Mouse (Mus musculus) v-Abl transformed pro-B cells (cell line): Measurements from ENCODE around the gene Rfx3.

Source experiments
- in situ Hi-C, 2 experiments: fragments of 400-800 bp; cut with MboI; formaldehyde crosslinking; loops; one replicate each; pipeline ENCODE4 v1.15.1; 2025; ENCODE audit not compliant: unreplicated experiment in 2 of 2

Gene Rfx3

DNA sequence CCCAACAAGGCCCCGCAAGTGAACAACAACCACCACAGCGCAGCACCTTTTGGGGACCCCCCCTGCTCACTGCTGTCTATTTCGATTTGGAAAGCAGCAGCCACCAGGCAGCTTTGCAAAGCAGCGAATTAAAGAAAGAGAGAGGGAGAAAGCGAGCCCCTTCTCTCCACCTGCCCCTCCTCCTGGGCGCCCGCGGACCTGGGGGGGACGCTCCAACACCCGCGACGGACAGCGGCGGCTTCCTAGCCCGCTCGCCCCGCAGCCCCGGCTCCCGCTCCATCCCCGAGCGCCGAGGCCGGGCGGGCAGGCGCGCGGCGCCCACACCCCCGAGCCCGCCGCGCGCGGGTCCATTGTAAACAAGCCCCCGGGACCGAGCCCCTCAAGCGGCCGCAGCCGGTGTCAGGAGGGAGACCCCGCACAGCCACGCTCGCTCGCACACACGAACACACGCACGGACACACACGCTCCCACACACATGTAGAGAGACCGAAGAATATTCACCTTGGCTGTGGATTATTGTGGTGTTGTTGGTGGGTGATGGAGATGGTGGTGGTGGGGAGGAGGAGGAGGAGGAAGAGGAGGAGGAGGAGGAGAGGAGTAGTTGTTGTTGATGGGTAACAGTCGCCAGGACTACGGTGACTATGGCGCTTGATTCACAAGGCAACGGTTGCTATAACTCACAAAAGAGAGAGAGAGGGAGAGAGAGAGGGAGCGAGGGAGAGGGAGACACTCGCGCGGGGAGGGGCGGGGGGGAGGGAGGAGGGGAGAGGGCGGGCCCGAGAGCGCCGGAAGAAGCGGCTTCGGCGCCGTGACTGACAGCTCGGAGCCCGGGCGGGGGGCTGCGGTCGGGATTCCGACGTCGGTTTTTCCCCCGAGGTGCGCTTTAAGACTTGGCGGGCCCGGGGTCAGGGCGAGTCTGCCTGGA lies at the start of gene Rfx3:
Rfx3 (minus strand) TSS at position 696 of the 925 bp plus-strand sequence.
- in situ Hi-C loops = loop anchor here (10.0 to 25.0 kb wide), 7 partner anchors 573 to 1802 kb away; partner anchors contain the start of genes 9930021J03Rik (in 1 of the 2), Ak3 (in 1 of the 2), Pum3 (in 1 of the 2) and Ranbp6 (in 1 of the 2)

DNA sequence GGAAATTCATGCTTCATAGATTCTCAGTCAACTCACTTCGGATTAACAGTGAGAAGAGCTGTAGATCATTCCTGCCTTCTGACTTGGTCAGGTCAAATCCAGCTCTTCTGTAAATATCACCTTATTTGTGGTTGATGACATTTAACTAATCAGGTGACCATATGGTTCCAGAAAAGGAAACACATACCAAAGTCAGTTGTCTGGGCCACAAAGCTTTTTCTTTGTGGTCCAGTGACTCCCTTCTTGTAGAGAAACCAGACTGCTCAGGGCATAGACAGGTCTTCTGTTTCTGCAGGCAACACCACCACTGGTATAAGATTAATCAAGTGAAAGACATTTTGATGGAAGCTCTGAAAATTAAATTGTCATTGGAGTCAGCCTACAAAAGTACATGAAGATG lies 41.1 kb upstream of the Rfx3 start:
- in situ Hi-C loops = no loop called here

DNA sequence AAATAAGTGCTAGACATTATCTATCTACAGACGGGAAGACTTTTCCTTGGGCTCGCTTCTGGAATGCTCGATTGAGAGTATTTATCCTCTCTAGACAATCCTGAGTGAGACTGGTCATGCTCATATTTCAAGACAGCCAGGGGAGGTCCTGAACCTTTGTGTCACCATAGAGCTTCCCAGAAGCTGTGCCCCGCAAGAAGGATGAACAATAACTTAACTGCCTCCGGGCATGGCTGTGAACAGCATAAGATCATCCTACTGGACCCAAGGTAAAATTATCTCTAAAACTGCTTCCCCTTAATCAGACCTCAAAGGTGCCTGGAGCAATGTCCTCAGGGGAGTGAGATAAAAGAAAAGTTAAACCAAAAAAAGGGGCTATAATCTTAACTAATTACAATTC lies 40.6 kb upstream of the Rfx3 start:
- in situ Hi-C loops = no loop called here

DNA sequence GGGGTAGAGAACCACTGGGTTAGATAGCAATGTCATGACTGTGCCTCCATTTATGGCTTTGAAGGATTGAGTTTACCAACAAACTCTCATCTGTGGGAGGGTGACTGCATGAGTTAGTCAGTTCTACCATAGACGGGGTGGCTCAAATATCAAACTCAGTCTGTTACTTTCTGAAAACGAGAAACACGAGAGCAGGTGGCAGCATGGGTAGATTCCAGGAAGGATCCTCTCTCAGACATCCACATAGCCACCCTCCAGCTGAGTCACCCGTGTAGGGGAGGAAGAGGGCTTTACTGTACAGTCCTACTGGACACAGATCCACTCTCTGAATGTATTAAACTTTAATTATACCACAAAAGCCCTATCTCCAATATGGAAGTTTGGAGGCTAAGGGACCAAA lies 38.3 kb upstream of the Rfx3 start:
- in situ Hi-C loops = no loop called here

DNA sequence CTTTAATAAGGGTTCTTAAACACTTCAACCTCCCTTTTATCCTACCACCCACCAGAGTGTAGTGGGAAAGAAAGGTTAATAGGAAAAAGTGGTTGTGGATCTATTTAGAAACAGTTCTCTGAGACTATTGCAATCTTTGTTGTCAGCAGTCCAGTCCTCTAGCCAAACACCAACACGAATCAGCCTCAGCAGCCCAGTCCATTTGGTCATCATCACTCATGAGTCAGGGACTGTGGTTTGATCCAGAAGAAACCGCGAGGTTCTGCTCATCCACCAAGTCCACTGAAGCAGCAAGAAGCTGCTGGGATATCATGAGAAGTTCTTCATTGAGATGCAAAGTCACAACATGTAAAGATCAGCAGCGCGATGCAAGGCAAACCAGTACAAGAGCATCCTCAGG lies 35.8 kb upstream of the Rfx3 start:
- in situ Hi-C loops = no loop called here

DNA sequence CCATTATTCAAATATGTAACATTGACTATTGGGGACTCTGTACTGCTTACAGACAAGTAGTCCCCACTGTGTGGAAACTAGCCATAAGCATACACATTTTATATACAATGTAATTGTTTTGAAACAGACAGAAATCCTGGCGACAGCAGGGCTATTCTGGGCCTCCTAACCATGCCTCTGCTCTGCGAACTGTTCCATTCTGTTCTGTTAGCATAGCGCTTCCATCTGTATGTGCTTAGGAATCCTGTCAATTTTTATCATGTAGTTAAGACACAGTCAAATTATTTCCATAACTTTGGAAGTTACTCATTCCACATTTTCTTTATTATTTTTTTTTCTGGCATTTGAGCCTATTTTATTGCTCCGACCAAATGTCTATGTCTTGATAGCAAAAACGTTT lies 34.0 kb upstream of the Rfx3 start:
- in situ Hi-C loops = no loop called here

DNA sequence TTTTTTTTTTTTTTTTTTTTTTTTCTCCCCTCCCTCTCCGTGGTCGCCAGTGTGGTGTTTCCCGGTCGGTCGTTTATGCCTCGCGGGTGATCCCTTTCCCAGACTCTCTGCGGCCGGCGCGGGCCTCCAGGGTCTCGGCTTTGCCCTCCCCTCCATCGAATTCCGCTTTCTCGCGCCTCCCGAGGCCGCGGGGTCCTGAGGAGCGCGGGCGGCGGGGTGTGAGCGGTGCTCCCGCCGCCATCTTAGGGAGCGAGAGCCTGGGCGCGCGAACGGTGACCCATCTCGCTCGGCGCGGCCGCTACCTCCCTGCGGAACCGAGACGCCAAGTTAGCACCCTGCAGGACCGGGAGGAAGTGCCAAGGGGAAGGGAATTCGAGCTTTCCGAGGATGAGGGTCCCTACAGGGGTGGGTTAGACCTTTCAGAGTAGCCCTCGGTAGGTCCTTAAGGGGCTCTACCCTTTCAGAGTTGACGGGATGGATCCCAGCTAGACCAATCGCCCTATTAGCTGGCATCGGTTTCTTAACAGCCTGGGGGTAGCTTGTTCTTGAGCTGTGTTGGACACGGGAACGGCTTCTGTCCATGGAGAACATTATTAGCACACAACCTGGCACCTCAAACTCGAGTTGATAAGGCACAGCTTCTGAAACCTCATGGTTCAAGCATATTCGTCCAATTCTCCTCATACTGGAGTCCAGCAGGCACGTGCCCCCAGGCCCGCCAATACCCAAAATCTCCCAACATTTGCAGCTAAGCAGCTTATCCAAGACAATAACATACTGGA lies 943 bp upstream of the Rfx3 start:
- in situ Hi-C loops = loop anchor here (10.0 to 25.0 kb wide), 7 partner anchors 575 to 1800 kb away; partner anchors contain the start of genes 9930021J03Rik (in 1 of the 2), Ak3 (in 1 of the 2), Pum3 (in 1 of the 2) and Ranbp6 (in 1 of the 2)

DNA sequence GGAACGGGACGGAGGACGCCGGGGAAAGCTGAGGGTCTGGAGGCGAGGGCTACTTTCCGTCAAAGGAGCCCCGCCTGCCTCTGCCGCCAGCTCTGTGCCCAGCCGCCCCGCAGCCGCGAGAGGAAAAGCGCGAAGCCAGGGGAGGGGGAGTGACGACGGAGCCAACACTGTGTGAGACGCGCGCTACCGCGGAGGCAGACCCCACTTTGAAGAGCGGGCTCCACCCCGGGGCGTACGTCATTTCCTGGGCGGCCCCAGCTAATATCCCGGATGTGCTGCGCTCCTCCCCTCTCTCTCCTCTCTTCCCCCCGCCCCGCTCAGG lies 391 bp upstream of the Rfx3 start:
- in situ Hi-C loops = loop anchor here (10.0 to 25.0 kb wide), 7 partner anchors 574 to 1801 kb away; partner anchors contain the start of genes 9930021J03Rik (in 1 of the 2), Ak3 (in 1 of the 2), Pum3 (in 1 of the 2) and Ranbp6 (in 1 of the 2)

DNA sequence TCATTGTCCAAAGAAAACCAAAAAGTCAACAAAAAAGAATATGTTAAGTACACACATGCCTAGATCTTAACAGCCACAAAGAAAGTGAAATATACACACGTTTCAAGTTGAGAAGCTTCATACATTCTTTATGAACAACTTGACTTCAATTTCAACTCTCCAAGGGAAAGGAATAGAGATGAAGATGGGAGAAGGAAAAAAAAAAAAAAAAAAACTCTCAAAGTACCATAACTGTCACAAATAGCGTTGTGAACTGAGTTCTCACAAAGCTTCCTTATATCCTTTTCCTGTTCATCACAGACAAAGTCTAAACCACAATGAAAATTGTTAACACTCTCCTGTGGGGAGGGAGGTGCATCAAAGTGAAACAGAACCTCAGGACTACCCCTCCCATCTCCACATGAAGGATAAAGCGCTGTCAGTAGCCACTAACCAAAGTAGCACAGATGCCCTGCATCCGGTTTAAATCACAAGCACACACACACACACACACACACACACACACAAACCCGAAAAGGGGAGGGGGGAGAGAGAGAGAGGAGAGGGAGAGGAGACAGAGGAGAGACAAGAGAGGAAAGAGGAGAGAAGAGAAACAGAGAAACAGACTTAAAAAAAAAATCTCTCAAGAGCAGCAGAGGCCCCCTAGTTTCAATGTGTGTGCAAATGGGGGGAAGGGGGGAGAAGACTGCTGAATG lies 1.2 kb downstream of the Rfx3 start:
- in situ Hi-C loops = loop anchor here (10.0 to 25.0 kb wide), 10 partner anchors 195 to 1803 kb away; partner anchors contain the start of genes 9930021J03Rik (in 1 of the 2), Ak3 (in 1 of the 2), Pum3 (in 1 of the 2) and Ranbp6 (in 1 of the 2)

DNA sequence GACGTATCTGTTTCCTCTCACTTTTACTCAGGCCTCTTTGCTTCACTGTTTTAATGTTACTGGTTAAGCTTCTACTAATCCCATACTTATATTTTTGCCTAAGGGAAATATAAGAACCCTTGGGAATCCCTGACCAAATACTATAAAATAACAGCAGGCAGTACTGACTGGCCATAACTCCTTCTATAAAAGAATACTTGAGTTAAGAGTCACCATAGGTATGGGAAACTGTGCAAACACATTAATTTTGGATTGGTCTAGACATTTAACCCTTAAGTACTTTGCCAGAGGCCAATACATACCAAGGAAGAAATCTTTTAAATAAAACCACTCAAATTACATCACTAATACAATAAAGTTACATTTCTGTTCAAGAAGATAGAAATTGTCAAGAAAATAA lies 6.8 kb downstream of the Rfx3 start:
- in situ Hi-C loops = loop anchor here (10.0 to 25.0 kb wide), 9 partner anchors 189 to 1808 kb away; partner anchors contain the start of genes 9930021J03Rik (in 1 of the 2), Ak3 (in 1 of the 2), Pum3 (in 1 of the 2) and Ranbp6 (in 1 of the 2)

DNA sequence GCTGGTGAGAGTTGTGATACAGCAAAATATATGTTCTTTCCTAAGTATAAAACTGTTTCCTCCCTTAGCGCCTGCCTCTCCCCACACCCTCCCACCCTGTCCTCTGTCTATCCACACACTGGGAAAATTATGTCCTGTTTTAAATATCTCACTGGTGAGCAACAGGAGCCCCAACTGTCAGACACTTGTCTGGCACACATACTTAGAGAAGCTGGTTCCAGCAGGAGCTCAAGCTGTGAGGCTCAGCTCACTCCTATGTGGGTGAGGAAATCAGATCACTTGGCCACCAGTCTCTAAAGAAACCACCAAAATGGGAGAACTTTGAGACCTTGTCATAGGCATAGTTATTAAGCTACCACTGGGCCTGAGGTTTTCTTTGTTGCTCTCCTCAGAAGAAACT lies 7.5 kb downstream of the Rfx3 start:
- in situ Hi-C loops = loop anchor here (10.0 to 25.0 kb wide), 9 partner anchors 189 to 1809 kb away; partner anchors contain the start of genes 9930021J03Rik (in 1 of the 2), Ak3 (in 1 of the 2), Pum3 (in 1 of the 2) and Ranbp6 (in 1 of the 2)

DNA sequence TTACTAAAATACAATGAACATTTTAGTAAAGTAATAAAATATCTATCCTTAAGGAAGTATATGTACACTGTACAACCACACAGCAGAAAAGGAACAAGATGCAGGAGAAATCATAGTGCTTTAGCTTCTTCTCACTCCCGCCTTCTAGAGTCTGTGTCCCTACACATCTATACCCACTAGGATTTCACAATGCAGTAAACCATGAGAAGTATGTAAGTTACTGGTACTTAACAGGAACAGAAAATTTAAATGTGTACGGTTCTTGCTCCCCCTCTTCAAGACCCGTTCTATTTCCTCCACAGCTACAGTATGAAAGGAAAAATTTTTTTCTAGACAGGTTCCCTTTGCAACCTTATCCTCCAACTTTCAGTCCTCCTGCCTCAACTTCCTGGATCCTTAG lies 8.3 kb downstream of the Rfx3 start:
- in situ Hi-C loops = loop anchor here (10.0 to 25.0 kb wide), 9 partner anchors 188 to 1810 kb away; partner anchors contain the start of genes 9930021J03Rik (in 1 of the 2), Ak3 (in 1 of the 2), Pum3 (in 1 of the 2) and Ranbp6 (in 1 of the 2)

DNA sequence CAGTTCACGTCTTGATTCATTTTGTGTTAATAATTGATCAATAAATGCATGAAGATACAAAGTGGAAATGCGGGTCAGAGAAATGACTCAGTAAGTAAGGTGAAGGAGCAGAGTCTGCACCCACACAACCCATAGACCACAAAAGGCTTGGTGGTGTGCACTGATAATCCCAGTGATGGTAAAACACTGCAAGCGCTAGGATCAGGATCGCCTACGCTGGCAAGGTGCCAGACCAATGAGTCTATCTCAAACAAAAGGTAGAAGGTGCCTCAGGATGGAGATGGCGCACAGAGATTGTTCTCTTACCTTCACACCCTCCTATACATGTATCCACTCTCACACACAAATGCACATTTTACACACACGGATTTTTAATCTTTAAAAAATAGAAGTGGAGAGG lies 18.2 kb downstream of the Rfx3 start:
- in situ Hi-C loops = no loop called here

DNA sequence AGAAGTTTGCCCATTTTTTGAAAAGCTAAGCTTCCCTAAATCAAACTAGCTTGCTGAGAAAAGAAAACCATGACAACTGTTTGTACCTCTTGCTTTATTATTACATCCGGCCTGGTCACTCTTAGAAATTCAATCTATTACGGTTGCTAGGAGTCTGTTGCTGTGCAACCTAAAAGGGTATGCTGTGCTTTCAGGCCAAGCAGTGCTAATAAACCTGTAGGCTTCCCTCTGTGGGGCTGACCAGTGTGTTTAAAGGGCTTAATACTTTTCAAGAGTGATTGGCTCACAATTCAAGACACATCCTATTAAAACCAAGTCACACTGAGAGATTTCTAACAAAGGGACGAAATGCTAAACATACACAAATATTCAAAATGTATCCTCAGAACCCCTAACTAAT lies 22.2 kb downstream of the Rfx3 start:
- in situ Hi-C loops = no loop called here

DNA sequence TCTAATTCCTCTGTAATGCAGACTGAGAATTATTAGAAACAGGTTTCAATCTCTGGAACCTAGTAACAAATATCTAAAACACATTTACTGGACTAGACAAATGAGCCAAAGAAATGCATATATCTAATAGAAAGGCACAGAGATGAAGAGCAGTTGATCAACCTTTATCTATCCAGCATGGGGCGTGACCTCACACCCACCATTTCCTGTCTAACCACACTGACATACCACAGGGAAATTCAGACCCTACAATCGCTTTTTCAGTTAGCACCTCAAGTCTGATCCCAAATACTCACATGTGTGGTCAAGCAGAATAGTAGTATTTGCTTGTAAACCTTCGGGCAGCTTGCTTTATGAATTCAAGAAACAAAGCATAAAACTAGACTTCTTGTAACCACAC lies 43.4 kb downstream of the Rfx3 start:
- in situ Hi-C loops = no loop called here

DNA sequence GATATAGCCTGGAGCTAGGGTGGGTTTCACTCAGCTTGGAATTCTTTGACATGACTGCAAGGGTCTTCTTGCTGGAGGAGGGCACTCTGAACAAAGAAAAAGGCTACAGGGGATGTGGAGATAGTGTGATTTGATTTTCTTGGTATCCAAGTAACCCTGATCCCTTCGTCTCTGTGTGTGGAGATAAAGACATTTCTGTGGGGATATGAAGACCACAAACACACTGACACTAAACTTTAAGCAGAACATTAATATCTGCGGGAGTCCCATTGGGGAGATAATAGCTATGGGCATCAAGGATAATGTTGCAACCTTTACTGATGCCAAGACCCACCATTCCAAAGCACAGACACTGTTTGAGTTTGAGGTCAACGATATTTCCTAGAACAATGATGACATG lies 49.7 kb downstream of the Rfx3 start:
- in situ Hi-C loops = no loop called here

DNA sequence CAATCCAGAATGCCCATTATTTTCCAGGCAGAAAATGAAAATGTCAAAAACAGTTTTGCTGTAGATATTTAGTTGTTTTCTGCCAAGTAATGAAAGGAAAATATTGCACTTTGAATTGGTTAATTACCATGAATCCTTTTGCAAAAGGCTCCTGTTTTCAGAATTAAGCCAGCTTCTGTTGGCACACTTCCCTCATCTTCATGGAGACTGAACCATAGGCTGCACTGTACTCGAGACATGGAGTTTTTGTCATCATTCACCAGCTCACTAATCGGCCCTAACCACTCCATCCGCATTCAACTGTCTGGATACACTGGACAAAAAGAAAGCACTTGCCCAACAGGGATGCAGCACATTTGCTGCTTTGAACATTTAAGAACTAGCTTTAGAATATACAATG lies 75.5 kb downstream of the Rfx3 start:
- in situ Hi-C loops = loop anchor here in 1 of 2 experiments (25.0 kb wide), 2 partner anchors 427 to 602 kb away; no protein-coding TSS in a partner anchor

DNA sequence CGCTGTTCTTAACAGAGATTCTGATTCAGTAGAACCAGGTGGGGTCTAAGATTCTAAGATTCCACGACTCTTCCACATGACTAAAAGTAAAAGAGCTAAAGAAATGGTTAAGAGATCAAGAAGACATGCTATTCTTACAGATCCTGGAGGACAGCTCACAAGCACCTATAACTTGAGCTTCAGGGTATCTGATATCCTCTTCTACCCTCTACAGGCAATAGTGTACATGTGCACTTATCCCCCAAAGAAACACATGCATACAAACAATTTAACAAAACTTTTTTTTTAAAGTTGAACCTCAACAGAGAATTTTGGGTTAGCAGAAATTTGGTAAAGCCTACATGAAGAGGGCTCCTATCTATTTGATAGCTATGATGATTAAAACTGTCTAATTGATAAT lies 79.8 kb downstream of the Rfx3 start:
- in situ Hi-C loops = loop anchor here in 1 of 2 experiments (25.0 kb wide), 2 partner anchors 431 to 606 kb away; no protein-coding TSS in a partner anchor

DNA sequence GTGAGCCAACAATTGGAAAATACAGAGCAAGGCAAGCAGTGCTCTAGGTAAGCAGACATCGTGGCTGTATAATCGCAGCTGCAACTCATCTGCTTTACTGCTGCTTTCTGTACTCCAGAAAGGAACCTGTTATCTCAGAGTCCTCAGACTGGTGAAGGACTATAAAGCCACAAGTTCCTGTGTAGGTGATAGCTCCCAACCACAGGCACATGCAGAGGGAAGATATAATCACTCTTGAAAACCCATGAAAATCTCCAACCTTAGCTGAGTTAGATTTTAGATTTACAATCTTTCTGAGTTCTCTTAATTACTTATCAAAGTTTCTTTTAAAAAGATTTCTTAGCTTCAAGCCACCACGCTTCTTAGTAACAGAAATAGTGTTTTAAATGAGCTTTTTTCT lies 84.6 kb downstream of the Rfx3 start:
- in situ Hi-C loops = loop anchor here in 1 of 2 experiments (25.0 kb wide), 2 partner anchors 436 to 611 kb away; no protein-coding TSS in a partner anchor

DNA sequence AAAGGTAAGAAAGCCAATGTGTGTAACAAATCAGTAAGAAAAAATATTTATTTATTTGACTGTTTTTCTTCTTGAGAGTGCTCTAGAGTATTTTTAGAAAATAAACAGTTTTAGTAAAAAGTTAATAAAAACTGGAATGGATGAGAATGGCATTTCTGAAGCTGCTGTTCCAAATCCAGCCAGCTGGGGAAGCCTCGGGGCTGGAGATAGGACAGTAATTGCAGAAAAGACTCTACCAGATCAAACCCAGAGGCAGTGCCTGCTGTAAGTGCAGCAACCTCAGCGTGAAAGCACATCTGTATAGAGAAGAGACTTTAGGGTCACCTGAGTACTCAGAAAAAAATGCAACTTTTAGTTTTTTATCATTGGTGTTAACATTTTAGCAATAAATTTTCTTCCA lies 91.9 kb downstream of the Rfx3 start:
- in situ Hi-C loops = loop anchor here in 1 of 2 experiments (25.0 kb wide), 1 partner anchor 482 kb away; the partner anchor contains the start of gene Pum3
